Mouse (Mus musculus) forebrain, embryonic 10.5 days (tissue): ENCODE measurements around the gene Psd4. TPM values are rescaled to one million over a fixed set of nuclear protein-coding genes. Genes with fewer than 3 reads are reported as not detected.

Source experiments
- DNase-seq: peaks from one replicate; pipeline ENCODE4 v3.0.0-alpha.2; 2017; ENCODE audit warnings: low spot score; ENCODE audit errors: extremely low spot score
- H3K27ac ChIP-seq: fragments of 300-500 bp; sonication (generic); 2 replicates; pipeline ENCODE4 v1.5.1; 2016; ENCODE audit warnings: mild to moderate bottlenecking
- H3K27me3 ChIP-seq: fragments of 300-500 bp; sonication (generic); 2 replicates; pipeline ENCODE4 v1.6.1; 2016; ENCODE audit warnings: mild to moderate bottlenecking; ENCODE audit not compliant: poor library complexity, severe bottlenecking
- H3K36me3 ChIP-seq: fragments of 300-500 bp; sonication (generic); replicated peaks from 2 replicates; pipeline ENCODE4 v1.6.1; 2016; ENCODE audit warnings: mild to moderate bottlenecking, moderate library complexity
- H3K4me1 ChIP-seq: fragments of 300-500 bp; sonication (generic); 2 replicates; pipeline ENCODE4 v1.6.1; 2016
- H3K4me3 ChIP-seq: fragments of 300-500 bp; sonication (generic); 2 replicates; pipeline ENCODE4 v1.5.1; 2016; ENCODE audit warnings: mild to moderate bottlenecking, moderate library complexity
- H3K9me3 ChIP-seq: fragments of 300-500 bp; sonication (generic); 2 replicates; pipeline ENCODE4 v1.6.1; 2016; ENCODE audit warnings: mild to moderate bottlenecking, moderate library complexity
- WGBS: fragments of 180-500 bp; shearing (Covaris S2); methylation state at CpG from one replicate; pipeline ENCODE4 v1.1.7; 2016; 5-methylcytosine and 5-hydroxymethylcytosine counted together
- polyA plus RNA-seq: library from polyadenylated mRNA; unstranded; fragments of >200 nt; fragmentation: Nextera tagmentation; extraction: Ambion mirVana; gene quantifications from 2 replicates; pipeline ENCODE4 v1.2.1, GENCODE M21; 2016

Psd4 gene
- polyA plus RNA-seq, 1 experiment from 2014 or later: 0.60 TPM

GRCm38 (mm10) chr2:24456841-24457240 lies 89.5 kb downstream of the Psd4 start:
- Histone ChIP-seq H3K4me3 (no peak overlapping the region), H3K9me3 (no peaks in the 10 kb centered on the region), H3K36me3 (no peaks in the 10 kb centered on the region), H3K4me1 (peaks cover 23% of the 10 kb centered on the region), H3K27ac (no peak overlapping the region), H3K27me3 (peaks cover 50% of the 10 kb centered on the region)
- WGBS: 94% methylated on average over 4 of the region's 4 CpGs
- no peak for DNase-seq

DNA sequence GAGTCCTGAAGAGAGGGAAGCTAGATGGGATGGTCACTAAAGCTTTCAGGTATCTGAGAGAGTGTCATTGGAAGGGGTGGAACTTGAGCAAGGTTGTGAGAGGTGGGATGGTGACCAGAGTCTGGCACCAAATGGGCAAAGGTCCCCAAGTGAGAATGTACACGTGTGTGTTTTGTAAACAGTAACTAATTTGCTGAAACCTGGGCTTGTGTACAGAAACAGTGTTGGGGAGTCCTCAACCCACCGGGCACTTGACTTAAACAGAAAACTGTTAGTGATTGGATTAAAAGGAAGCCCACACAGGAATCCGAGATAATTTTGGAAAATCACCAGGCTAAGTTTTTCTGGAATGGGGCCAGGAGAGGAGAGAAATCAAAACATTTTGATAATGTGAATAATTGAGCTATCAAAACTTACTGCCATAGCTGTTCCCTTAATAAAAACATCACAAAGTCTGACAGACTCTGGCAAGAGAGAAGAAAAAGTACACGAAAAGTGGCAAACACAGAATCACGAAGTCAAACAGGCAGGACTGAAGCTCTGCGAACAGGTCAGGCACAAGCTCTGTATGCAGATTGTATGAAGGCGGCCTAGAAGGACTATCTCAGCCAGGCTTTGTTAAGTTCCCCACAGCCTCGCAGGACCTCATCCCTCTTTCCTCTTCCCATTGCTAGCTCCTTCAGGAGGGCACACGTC lies 92.9 kb downstream of the Psd4 start:
- Histone ChIP-seq H3K9me3 (no peaks in the 10 kb centered on the region), H3K4me3 (no peak overlapping the region), H3K27me3 (peaks cover 40% of the 10 kb centered on the region), H3K4me1 (peaks cover 8% of the 10 kb centered on the region), H3K36me3 (no peaks in the 10 kb centered on the region), H3K27ac (no peak overlapping the region)
- WGBS: 45% methylated on average over 9 of the region's 9 CpGs
- DNase-seq: no peak

DNA sequence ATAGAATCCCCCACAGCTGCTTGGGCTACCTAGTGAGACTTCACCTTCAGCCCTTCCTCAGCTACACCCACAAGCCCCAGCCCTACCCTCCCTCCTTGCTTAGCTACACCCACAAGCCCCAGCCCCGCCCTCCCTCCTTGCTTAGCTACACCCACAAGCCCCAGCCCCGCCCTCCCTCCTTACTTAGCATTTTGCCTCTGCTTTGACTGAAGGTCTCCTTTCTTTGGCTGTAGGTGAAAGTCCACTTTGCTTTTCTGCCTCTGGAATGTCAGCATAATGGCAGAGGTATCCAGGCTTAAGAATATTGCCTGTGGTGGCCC lies 93.4 kb downstream of the Psd4 start:
- H3K9me3 ChIP-seq: no peaks in the 10 kb centered on the region
- H3K27me3 ChIP-seq: peaks cover 37% of the 10 kb centered on the region
- no peak for DNase-seq
- WGBS: 0% methylated on average over 1 of the region's 2 CpGs
- H3K36me3 ChIP-seq: no peaks in the 10 kb centered on the region
- H3K4me3 ChIP-seq: no peak overlapping the region
- H3K27ac ChIP-seq: no peak overlapping the region
- peaks cover 6% of the 10 kb centered on the region for H3K4me1 ChIP-seq

Other genes with a start within 250 kb of the Psd4 start
- not detected in 2 replicates for gene Il1f8, start 214.4 kb upstream of the Psd4 start, polyA plus RNA-seq
- gene Il1f9, start 181.1 kb upstream of the Psd4 start, polyA plus RNA-seq: not detected in 2 replicates
- not detected in 2 replicates for gene Il1f6, start 152.2 kb upstream of the Psd4 start, polyA plus RNA-seq
- gene Il1f5, start 90.6 kb upstream of the Psd4 start, polyA plus RNA-seq: not detected in 2 replicates
- not detected in 2 replicates for gene Il1f10, start 76.4 kb upstream of the Psd4 start, polyA plus RNA-seq
- gene Il1rn, start 30.7 kb upstream of the Psd4 start, polyA plus RNA-seq: not detected in 2 replicates
- gene Pax8, start 108.0 kb downstream of the Psd4 start, polyA plus RNA-seq: 0.43 and 0.56 TPM in 2 replicates